Mouse (Mus musculus) hindbrain, postnatal 0 days (tissue): ENCODE measurements around the gene Rps6ka3. TPM values are rescaled to one million over a fixed set of nuclear protein-coding genes. Genes with fewer than 3 reads are reported as not detected.

Experiments used
- ATAC-seq: fragments of 200-750 bp; cut with Nextera tagmentation; 2 replicates; pipeline ENCODE4 v1.8.0; 2017; ENCODE audit warnings: mild to moderate bottlenecking, moderate TSS enrichment, moderate library complexity
- DNase-seq: peaks from one replicate; pipeline ENCODE4 v3.0.0-alpha.2; 2015; ENCODE audit warnings: low spot score
- H3K27ac ChIP-seq: fragments of 300-500 bp; sonication (generic); 2 replicates; pipeline ENCODE4 v1.5.1; 2014; ENCODE audit warnings: mild to moderate bottlenecking
- H3K27me3 ChIP-seq: fragments of 300-500 bp; sonication (generic); 2 replicates; pipeline ENCODE4 v1.6.1; 2014; ENCODE audit warnings: low read length, mixed read lengths; ENCODE audit not compliant: insufficient read depth
- H3K36me3 ChIP-seq: fragments of 300-500 bp; sonication (generic); 2 replicates; pipeline ENCODE4 v1.6.1; 2014; ENCODE audit warnings: low read length, mixed read lengths; ENCODE audit not compliant: insufficient read depth
- H3K4me1 ChIP-seq: fragments of 300-500 bp; sonication (generic); 2 replicates; pipeline ENCODE4 v1.6.1; 2014; ENCODE audit warnings: antibody characterized with exemption, low read length, mixed read lengths; ENCODE audit not compliant: insufficient read depth
- H3K4me2 ChIP-seq: fragments of 300-500 bp; sonication (generic); 2 replicates; pipeline ENCODE4 v1.6.1; 2014; ENCODE audit warnings: low read depth, mild to moderate bottlenecking, low read length, moderate library complexity, mixed read lengths
- H3K4me3 ChIP-seq: fragments of 300-500 bp; sonication (generic); 2 replicates; pipeline ENCODE4 v1.5.1; 2014; ENCODE audit warnings: low read length
- H3K9ac ChIP-seq: fragments of 300-500 bp; sonication (generic); replicated peaks from 2 replicates; pipeline ENCODE4 v1.6.1; 2014; ENCODE audit warnings: mild to moderate bottlenecking, low read length, moderate library complexity, mixed read lengths
- H3K9me3 ChIP-seq: fragments of 300-500 bp; sonication (generic); 2 replicates; pipeline ENCODE4 v1.6.1; 2016; ENCODE audit warnings: low read length, mixed read lengths
- CTCF ChIP-seq: IDR thresholded peaks from 2 replicates; pipeline ENCODE4 v1.5.1; 2016; ENCODE audit warnings: antibody characterized with exemption, control low read depth, low read depth
- WGBS: fragments of 180-500 bp; shearing (Covaris S2); extraction: QIAGEN DNeasy Blood & Tissue Kit; methylation state at CpG from one replicate; pipeline ENCODE4 v1.1.7; 2014; 5-methylcytosine and 5-hydroxymethylcytosine counted together
- polyA plus RNA-seq: library from polyadenylated mRNA; unstranded; fragments of >200 nt; fragmentation: Nextera tagmentation; extraction: Ambion mirVana; gene quantifications from 2 replicates; pipeline ENCODE4 v1.2.1, GENCODE M21; 2015
- total RNA-seq: library from RNA; depleted of rRNA; stranded (reverse); fragments of >200 nt; gene quantifications from 2 replicates; pipeline ENCODE4 v1.2.3, GENCODE M21; 2014

Rps6ka3 gene
- total and polyA plus RNA-seq, 2 experiments from 2014 or later: 3.5 to 18.1 TPM

DNA sequence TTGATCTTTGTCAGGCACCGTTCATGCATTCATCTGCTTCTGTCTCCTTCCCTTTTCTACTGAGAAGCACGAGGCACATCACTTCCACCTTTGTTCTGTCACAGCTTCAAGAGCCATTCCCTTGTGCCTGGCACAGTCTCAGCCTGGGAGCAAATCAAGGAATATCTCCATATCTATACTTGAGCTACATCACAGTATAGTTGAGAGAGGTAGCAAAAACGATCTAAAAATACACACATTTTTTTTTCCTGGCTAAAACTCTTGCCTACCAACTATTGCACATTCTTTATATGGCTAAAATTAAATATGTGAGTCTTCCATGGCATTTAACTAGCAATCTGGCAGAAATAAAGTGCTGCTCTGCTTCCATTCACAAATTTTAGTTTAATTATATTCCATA lies 5.1 kb downstream of the Rps6ka3 start:
- H3K4me1 ChIP-seq: no peaks in the 10 kb centered on the region
- H3K4me3 ChIP-seq: no peak overlapping the region
- H3K9ac ChIP-seq: no peak overlapping the region
- no peaks in the 10 kb centered on the region for H3K27me3 ChIP-seq
- DNase-seq (no peak), ATAC-seq (no peak)
- 52% methylated on average over 3 of the region's 3 CpGs for WGBS
- no peaks in the 10 kb centered on the region for H3K9me3 ChIP-seq
- TF ChIP-seq CTCF: no peak
- H3K4me2 ChIP-seq: no peak overlapping the region
- H3K27ac ChIP-seq: no peak overlapping the region
- no peaks in the 10 kb centered on the region for H3K36me3 ChIP-seq

DNA sequence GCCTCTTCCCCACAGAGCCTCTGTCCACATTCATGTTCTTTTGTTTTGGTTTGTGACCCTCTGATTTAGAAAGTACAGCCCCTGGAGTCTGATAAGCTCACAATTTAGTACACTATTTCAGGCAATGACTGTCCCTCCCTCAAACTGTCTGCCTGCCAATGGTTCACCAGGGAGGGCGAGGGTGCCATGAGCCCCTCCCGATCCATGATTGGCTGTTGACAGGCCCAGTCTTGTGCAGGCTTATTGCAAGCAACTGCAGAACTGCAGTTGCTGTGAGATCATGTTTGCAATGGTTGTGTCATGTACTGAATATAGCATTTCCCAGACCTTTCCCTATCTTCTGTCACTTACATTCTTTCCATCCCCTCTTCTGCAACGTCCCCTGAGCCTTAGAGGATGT lies 12.4 kb downstream of the Rps6ka3 start:
- Histone ChIP-seq H3K9ac (no peak overlapping the region), H3K27me3 (no peaks in the 10 kb centered on the region), H3K4me2 (no peak overlapping the region), H3K4me3 (no peak overlapping the region), H3K36me3 (no peaks in the 10 kb centered on the region), H3K27ac (no peak overlapping the region), H3K4me1 (no peaks in the 10 kb centered on the region), H3K9me3 (no peaks in the 10 kb centered on the region)
- no peak for TF ChIP-seq CTCF
- 63% methylated on average over 3 of the region's 3 CpGs for WGBS
- DNase-seq: peak; percentile 1
- ATAC-seq: no peak

DNA sequence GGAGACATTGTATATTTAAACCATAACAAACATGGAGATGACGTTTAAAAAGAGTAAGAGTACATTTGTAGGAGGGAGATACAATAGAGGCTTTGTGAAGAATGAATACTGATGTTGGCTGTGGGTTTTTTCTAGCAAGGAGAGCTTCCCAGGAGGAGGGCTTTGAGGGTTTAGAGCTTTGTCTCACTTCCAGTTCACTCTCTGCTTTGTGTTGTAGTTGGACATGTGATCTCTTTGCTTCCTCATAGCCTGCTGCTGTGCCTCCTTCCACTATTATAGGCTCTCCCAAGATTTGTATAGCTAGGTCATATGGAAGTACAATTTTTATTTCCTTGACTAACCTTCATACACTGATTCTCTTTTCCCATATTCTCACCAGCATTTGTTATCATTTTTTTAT lies 27.2 kb downstream of the Rps6ka3 start:
- 10% methylated on average over 1 of the region's 1 CpGs for WGBS
- no peaks in the 10 kb centered on the region for H3K9me3 ChIP-seq
- H3K9ac ChIP-seq: no peak overlapping the region
- H3K4me3 ChIP-seq: no peak overlapping the region
- no peaks in the 10 kb centered on the region for H3K27me3 ChIP-seq
- ATAC-seq: no peak
- no peak for DNase-seq
- H3K27ac ChIP-seq: no peak overlapping the region
- no peaks in the 10 kb centered on the region for H3K36me3 ChIP-seq
- H3K4me1 ChIP-seq: no peaks in the 10 kb centered on the region
- H3K4me2 ChIP-seq: no peak overlapping the region
- no peak for TF ChIP-seq CTCF

DNA sequence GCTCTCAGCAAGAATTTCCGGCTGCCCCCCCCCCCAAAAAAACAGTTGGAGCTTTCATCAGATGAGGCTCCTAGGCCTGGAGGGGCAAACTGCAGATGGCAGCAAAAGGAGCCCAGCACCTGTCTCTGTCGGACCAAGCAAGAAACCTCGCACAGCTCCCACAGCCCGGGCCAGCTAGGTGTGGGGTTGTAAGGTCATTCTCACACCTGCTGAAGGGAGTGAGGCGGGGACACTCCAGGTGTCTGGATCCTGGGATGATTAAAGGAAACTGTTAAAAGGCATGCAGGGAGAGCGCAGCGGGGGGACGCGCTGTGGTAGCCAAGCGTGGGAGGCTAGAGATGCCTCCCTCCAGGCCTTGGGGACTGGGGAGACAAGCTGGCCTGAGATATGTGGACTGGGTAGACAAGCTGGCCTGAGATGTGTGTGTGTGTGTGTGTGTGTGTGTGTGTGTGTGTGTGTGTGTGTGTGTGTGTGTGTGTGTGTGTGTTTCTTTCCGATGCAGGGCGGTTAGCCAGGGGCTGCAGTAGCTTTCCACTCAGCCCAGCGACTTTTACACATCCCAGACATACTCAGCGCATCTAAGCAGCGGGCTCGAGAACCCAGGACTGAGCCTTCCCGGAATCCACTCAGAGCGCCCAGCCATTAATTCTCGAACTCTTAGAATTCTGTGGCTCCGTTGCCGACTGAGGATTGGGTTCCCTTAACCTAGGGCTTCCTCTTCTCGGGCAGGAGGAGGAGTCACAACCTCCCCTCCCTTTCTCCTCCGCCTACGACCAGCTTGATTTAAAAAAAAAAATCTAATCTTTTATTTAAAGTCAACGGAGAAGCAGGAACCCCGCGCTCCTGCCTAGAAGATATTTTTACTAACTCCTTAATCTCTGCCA lies 44.1 kb downstream of the Rps6ka3 start:
- no peak for ATAC-seq
- 35% methylated on average over 27 of the region's 27 CpGs for WGBS
- no peaks in the 10 kb centered on the region for H3K27me3 ChIP-seq
- H3K4me3 ChIP-seq: peak overlapping the region; percentile 55
- no peak for TF ChIP-seq CTCF
- H3K4me2 ChIP-seq: peak overlapping the region; percentile 58
- H3K27ac ChIP-seq: peak overlapping the region; percentile 78
- no peaks in the 10 kb centered on the region for H3K36me3 ChIP-seq
- peak; percentile 27 for DNase-seq
- H3K9me3 ChIP-seq: no peaks in the 10 kb centered on the region
- no peak overlapping the region; the same call in 1 of the 2 replicates for H3K9ac ChIP-seq
- no peaks in the 10 kb centered on the region for H3K4me1 ChIP-seq

DNA sequence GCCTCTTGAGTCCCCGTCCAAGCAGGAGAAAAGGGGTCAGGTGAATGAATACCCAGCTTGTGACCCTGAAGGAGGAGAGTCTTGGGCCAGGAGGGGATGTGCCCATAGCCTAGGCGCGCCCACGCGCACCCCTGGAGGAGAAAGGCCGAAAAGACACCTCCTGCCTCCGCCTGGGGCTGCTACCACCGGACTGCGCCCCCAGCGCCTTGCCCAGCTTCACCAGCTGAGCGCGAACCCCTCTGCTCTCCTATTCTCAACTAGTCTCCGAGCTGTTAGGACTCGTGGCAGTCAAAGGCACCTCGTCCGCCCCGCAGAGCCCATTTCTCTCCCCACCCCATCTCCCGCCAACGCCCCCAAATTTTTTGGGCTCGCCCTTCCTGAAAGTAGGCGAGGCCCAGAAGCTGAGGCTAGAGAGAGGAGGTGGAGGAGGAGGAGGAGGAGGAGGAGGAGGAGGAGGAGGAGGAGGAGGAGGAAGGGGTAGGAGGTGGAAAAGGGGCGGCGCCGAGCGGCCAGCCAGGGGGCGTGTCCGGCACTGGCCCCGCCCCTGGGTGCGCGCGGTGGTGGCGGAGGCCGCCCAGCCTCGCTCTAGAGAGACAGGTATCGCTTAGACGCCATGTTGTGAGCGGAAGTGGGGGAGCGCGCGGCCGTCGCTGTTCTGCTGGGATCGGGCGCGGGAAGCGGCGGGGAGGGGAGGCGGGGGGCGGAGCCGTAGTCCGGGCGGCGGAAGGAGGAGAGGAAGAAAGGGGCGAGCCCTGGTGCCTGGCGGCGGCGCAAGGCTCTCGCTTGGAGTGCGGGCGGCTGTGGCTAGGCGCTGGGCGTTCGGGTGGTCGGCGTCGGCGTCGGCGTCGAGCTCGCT lies 45.2 kb downstream of the Rps6ka3 start:
- Histone ChIP-seq H3K9me3 (no peaks in the 10 kb centered on the region), H3K9ac (peak overlapping the region; percentile 60), H3K27ac (peak overlapping the region; percentile 78), H3K4me3 (peak overlapping the region; percentile 55), H3K4me1 (no peaks in the 10 kb centered on the region), H3K36me3 (no peaks in the 10 kb centered on the region), H3K4me2 (peak overlapping the region; percentile 58), H3K27me3 (no peaks in the 10 kb centered on the region)
- DNase-seq (peak; percentile 88), ATAC-seq (peak; percentile 96)
- TF ChIP-seq CTCF: peak; percentile 59
- 31% methylated on average over 49 of the region's 71 CpGs for WGBS

DNA sequence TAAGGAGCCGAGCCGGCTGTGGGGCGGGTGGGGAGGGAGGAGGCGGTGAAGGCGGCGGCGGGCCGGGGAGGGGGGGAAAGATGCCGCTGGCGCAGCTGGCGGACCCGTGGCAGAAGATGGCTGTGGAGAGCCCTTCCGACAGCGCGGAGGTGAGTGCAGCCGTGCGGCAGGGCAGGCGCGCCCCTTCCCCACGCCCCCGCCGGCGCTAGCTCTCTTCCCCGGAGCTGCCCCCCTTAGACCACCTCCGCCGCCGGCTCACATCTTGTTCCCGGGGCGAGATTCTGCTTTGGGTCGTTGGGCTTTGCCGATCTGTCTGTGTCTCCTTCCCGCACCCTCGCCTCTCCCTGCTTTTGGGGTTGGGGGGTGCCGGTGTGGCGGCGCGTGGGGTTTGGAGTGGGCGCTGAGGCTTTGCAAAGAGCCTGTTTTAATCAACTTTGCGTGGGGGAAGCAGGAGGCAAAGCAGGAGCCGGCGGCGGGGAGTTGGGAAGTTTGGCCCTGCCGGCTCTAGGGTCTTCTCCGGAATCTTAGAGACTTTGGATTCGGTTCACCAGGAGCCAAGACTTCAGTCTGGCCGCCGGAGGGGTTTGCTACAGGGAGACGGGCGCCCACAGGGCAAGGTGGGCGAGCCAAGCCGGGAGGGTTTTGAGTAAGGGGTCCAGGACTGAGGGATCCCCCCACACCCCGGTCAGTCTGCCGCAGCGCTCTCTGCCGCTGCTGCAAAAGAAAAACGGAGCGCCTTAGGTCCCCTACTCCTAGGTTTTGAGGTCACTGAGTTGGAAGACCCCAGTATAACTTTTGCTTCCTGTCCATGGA lies 46.1 kb downstream of the Rps6ka3 start:
- ATAC-seq (no peak; the same call in 1 of the 2 replicates), DNase-seq (no peak)
- peak overlapping the region; percentile 60 for H3K9ac ChIP-seq
- peak overlapping the region; percentile 55 for H3K4me3 ChIP-seq
- no peaks in the 10 kb centered on the region for H3K9me3 ChIP-seq
- H3K27me3 ChIP-seq: no peaks in the 10 kb centered on the region
- H3K4me2 ChIP-seq: peak overlapping the region; percentile 58
- 23% methylated on average over 47 of the region's 57 CpGs for WGBS
- no peaks in the 10 kb centered on the region for H3K36me3 ChIP-seq
- no peak for TF ChIP-seq CTCF
- no peaks in the 10 kb centered on the region for H3K4me1 ChIP-seq
- peak overlapping the region; percentile 78 for H3K27ac ChIP-seq
